Comparison of ENCODE assay signal across 8 mouse cellular contexts in the genomic region with DNA sequence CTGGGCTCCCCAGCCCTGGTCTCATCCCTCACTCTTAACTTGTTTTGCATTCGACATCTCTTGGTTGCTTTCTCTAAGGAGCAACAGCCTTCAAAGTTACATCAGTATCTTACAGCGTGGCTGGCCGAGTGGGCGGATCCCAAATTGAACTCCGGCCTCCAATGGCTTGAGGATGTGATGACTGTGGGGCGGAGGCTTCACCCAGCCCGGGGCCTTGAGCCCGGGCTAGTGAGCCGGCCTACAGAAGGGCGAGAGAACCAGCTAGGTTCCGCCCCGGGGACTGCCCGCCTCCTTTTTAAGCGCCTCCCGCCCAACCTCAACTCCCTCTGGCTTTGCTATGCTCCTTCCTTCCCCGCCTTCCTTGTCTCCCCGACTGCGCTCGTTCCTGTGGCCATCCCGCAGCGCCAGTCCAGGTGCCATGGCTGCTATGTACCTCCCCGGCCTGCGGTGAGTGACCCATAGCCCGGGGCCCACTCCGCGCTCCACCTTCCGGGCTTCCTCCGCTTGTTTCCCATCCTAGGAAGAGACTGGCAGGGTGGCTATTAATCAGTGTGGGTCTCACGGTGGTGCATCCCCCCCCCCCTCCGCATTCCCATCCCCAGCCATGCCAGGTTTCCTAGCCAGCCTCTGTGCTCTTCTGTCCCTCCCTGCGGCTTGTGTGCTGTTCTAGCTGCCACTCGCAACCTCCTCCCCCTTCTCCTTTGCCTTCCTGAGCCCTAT. TPM values are rescaled to one million over a fixed set of nuclear protein-coding genes. Genes with fewer than 3 reads are reported as not detected.
DNase-seq lines count a peak whose midpoint lies in the region; ATAC-seq and TF ChIP-seq lines count a peak whose summit lies in the region.

A gene (plus strand): TSS at position 200 of the 720 bp plus-strand sequence.

- no peak within 1 kb of the TSS for H3K27ac ChIP-seq in thymus, adult 2 months (ENCODE audit: control insufficient read depth, insufficient read depth, low read length)
- peak within 1 kb of the TSS; percentile 88 for H3K27ac ChIP-seq in embryonic facial prominence, embryonic 10.5 days (replicated peaks)
- H3K27ac ChIP-seq in intestine, postnatal 0 days (ENCODE audit: low read depth, low read length), result peak within 1 kb of the TSS; percentile 87
- peak within 1 kb of the TSS; percentile 61 for H3K27ac ChIP-seq in limb, embryonic 11.5 days (replicated peaks; ENCODE audit: low read depth, low read length)
- peak within 1 kb of the TSS; percentile 87 for H3K27ac ChIP-seq in midbrain, embryonic 13.5 days

- H3K9ac ChIP-seq in intestine, postnatal 0 days (ENCODE audit: low read depth, low read length), result peak within 1 kb of the TSS; percentile 65
- H3K9ac ChIP-seq in limb, embryonic 11.5 days (ENCODE audit: low read length), result peak within 1 kb of the TSS; percentile 56
- peak within 1 kb of the TSS; percentile 86 for H3K9ac ChIP-seq in midbrain, embryonic 13.5 days (replicated peaks)

- peak within 1 kb of the TSS; percentile 54 for H3K4me3 ChIP-seq in thymus, adult 2 months (ENCODE audit: control insufficient read depth, insufficient read depth, low read length)
- peak within 1 kb of the TSS; percentile 75 for H3K4me3 ChIP-seq in embryonic facial prominence, embryonic 10.5 days
- H3K4me3 ChIP-seq in intestine, postnatal 0 days (ENCODE audit: low read depth, low read length), result peak within 1 kb of the TSS; percentile 65
- peak within 1 kb of the TSS; percentile 63 for H3K4me3 ChIP-seq in limb, embryonic 11.5 days (ENCODE audit: low read depth, low read length)
- H3K4me3 ChIP-seq in midbrain, embryonic 13.5 days (replicated peaks), result peak within 1 kb of the TSS; percentile 58

- TF ChIP-seq POLR2A in thymus, adult 2 months (IDR thresholded peaks at IDR 0.05; ENCODE audit: control insufficient read depth, extremely low read depth, insufficient read depth, low read length, poor library complexity), result no peak

- no peak for TF ChIP-seq CTCF in thymus, adult 2 months (IDR thresholded peaks at IDR 0.05; ENCODE audit: borderline replicate concordance, control insufficient read depth, extremely low read depth, insufficient read depth, low read length, poor library complexity)
- TF ChIP-seq CTCF in intestine, postnatal 0 days (IDR thresholded peaks at IDR 0.05; ENCODE audit: low read depth), result no peak; the same call in 1 of the 2 replicates

- peak within 1 kb of the TSS; percentile 87 for H3K4me2 ChIP-seq in intestine, postnatal 0 days (replicated peaks; ENCODE audit: low read depth)
- peak within 1 kb of the TSS; percentile 88 for H3K4me2 ChIP-seq in limb, embryonic 11.5 days (ENCODE audit: low read depth, severe bottlenecking)
- peak within 1 kb of the TSS; percentile 89 for H3K4me2 ChIP-seq in midbrain, embryonic 13.5 days (replicated peaks)

- H3K9me3 ChIP-seq in embryonic facial prominence, embryonic 10.5 days, result no peaks in the 10 kb centered on the region
- H3K9me3 ChIP-seq in intestine, postnatal 0 days (ENCODE audit: control insufficient read depth), result no peaks in the 10 kb centered on the region
- no peaks in the 10 kb centered on the region for H3K9me3 ChIP-seq in limb, embryonic 11.5 days (ENCODE audit: control insufficient read depth, low read length)
- no peaks in the 10 kb centered on the region for H3K9me3 ChIP-seq in midbrain, embryonic 13.5 days

- H3K4me1 ChIP-seq in thymus, adult 2 months (replicated peaks; ENCODE audit: control insufficient read depth, insufficient read depth, low read length), result peaks cover 16% of the 10 kb centered on the region
- H3K4me1 ChIP-seq in embryonic facial prominence, embryonic 10.5 days, result peaks cover 21% of the 10 kb centered on the region
- peaks cover 4% of the 10 kb centered on the region; the same call in 1 of the 2 replicates for H3K4me1 ChIP-seq in intestine, postnatal 0 days (replicated peaks; ENCODE audit: control insufficient read depth, insufficient read depth, low read length)
- H3K4me1 ChIP-seq in limb, embryonic 11.5 days (ENCODE audit: control insufficient read depth, insufficient read depth, low read length), result peaks cover 8% of the 10 kb centered on the region
- peaks cover 26% of the 10 kb centered on the region for H3K4me1 ChIP-seq in midbrain, embryonic 13.5 days (replicated peaks)

- H3K36me3 ChIP-seq in thymus, adult 2 months (ENCODE audit: control insufficient read depth, insufficient read depth, low read length), result no peaks in the 10 kb centered on the region
- peaks cover 28% of the 10 kb centered on the region for H3K36me3 ChIP-seq in embryonic facial prominence, embryonic 10.5 days (replicated peaks)
- peaks cover 19% of the 10 kb centered on the region for H3K36me3 ChIP-seq in intestine, postnatal 0 days (ENCODE audit: control insufficient read depth, insufficient read depth)
- peaks cover 2% of the 10 kb centered on the region; the same call in 1 of the 2 replicates for H3K36me3 ChIP-seq in limb, embryonic 11.5 days (ENCODE audit: control insufficient read depth, insufficient read depth, low read length)
- H3K36me3 ChIP-seq in midbrain, embryonic 13.5 days, result peaks cover 12% of the 10 kb centered on the region

- WGBS in thymus, adult 2 months, result under 1% methylated on average over 32 of the region's 32 CpGs
- under 1% methylated on average over 32 of the region's 32 CpGs for WGBS in embryonic facial prominence, embryonic 10.5 days
- WGBS in intestine, postnatal 0 days, result under 1% methylated on average over 32 of the region's 32 CpGs
- under 1% methylated on average over 32 of the region's 32 CpGs for WGBS in limb, embryonic 11.5 days
- WGBS in midbrain, embryonic 13.5 days, result under 1% methylated on average over 32 of the region's 32 CpGs

- no peaks in the 10 kb centered on the region for H3K27me3 ChIP-seq in thymus, adult 2 months (ENCODE audit: control insufficient read depth, insufficient read depth, low read length)
- 0 out of 2 replicates have a peak, but pooled peaks cover 6% of the 10 kb centered on the region for H3K27me3 ChIP-seq in embryonic facial prominence, embryonic 10.5 days (replicated peaks; ENCODE audit: low read depth, poor library complexity, severe bottlenecking)
- no peaks in the 10 kb centered on the region for H3K27me3 ChIP-seq in intestine, postnatal 0 days (replicated peaks; ENCODE audit: control insufficient read depth, insufficient read depth, low read length)
- H3K27me3 ChIP-seq in limb, embryonic 11.5 days (ENCODE audit: control insufficient read depth, insufficient read depth, low read length), result no peaks in the 10 kb centered on the region
- no peaks in the 10 kb centered on the region for H3K27me3 ChIP-seq in midbrain, embryonic 13.5 days

- ATAC-seq in intestine, postnatal 0 days, result peak; percentile 91
- ATAC-seq in limb, embryonic 11.5 days (ENCODE audit: insufficient number of reproducible peaks, low FRiP score, low TSS enrichment, low read depth), result peak; percentile 90
- peak; percentile 85 for ATAC-seq in midbrain, embryonic 13.5 days

- peak; percentile 38 for DNase-seq in thymus, adult 2 months
- no peak for DNase-seq in thymus, postnatal 10 days (ENCODE audit: low spot score in 2 of 2)
- peak; percentile 90 for DNase-seq in embryonic facial prominence, embryonic 10.5 days (ENCODE audit: low spot score)
- no peak for DNase-seq in gonadal fat pad, adult 2 months (ENCODE audit: low read depth)
- peak; percentile 82 for DNase-seq in limb, embryonic 11.5 days (ENCODE audit: low spot score)
- peak; percentile 76 to 81 for DNase-seq in spleen, adult 18-20 months

RNA-seq across cellular contexts. Expression of the gene that starts here (rescaled TPM):
- 13.2 and 13.3 TPM in 2 replicates for polyA plus RNA-seq in thymus, adult 2 months (2012; rRNA removed)
- polyA plus RNA-seq in embryonic facial prominence, embryonic 10.5 days (2016; fragmentation: Nextera tagmentation; extraction: Ambion mirVana), result 20.7 and 23.6 TPM in 2 replicates
- polyA plus RNA-seq in gonadal fat pad, adult 2 months (2012; rRNA removed), result 46.6 and 53.5 TPM in 2 replicates
- 16.7 and 17.6 TPM in 2 replicates for polyA plus RNA-seq in intestine, postnatal 0 days (2015; fragmentation: Nextera tagmentation; extraction: Ambion mirVana)
- polyA plus RNA-seq in limb, embryonic 11.5 days (2014; fragmentation: Nextera tagmentation; extraction: Ambion mirVana), result 20.4 and 21.6 TPM in 2 replicates
- polyA plus RNA-seq in midbrain, embryonic 13.5 days (2015; fragmentation: Nextera tagmentation; extraction: Ambion mirVana), result 16.6 and 19.5 TPM in 2 replicates

Comparison
In these comparisons a context has a peak if more than half of its experiments do, and no peak if none do; other contexts are left out.
1. DNase-seq: peak in thymus, adult 2 months (single experiment), embryonic facial prominence, embryonic 10.5 days (single experiment), limb, embryonic 11.5 days (single experiment) and spleen, adult 18-20 months (2 of 2); none in thymus, postnatal 10 days (0 of 2) and gonadal fat pad, adult 2 months (single experiment).
2. Peak in every context shown above with its lines, with median percentiles within 50 percentile points of each other: H3K4me3 ChIP-seq, ATAC-seq, H3K4me2 ChIP-seq and H3K9ac ChIP-seq.